Mouse (Mus musculus): Measurements from ENCODE around the gene Nutm1.
"Not testable (repeated sequence)": the region's sequence is repeated elsewhere in the genome, so short reads cannot be mapped to it uniquely, and the experiment has no call there.

The Nutm1 gene

GRCm38 (mm10) chr2:112259241-112259962 is at the start of gene Nutm1:
TSS of gene Nutm1 (minus strand) at chr2:112259291.
- no peak for DNase-seq (ENCODE audit: low read depth)

- DNase-seq (ENCODE audit: low read depth): peak; percentile 44
Measured at GRCm38 (mm10) chr2:112308671-112309070, 49.6 kb upstream of the Nutm1 start.

- DNase-seq (ENCODE audit: low read depth): no peak
Measured at GRCm38 (mm10) chr2:112298221-112298620, 39.1 kb upstream of the Nutm1 start.

GRCm38 (mm10) chr2:112296211-112296610 is 37.1 kb upstream of the Nutm1 start:
- no peak for DNase-seq (ENCODE audit: low read depth)

GRCm38 (mm10) chr2:112292823-112293222 is 33.7 kb upstream of the Nutm1 start:
- no peak for DNase-seq (ENCODE audit: low read depth)

GRCm38 (mm10) chr2:112289507-112289906 is 30.4 kb upstream of the Nutm1 start:
- no peak for DNase-seq (ENCODE audit: low read depth)

- no peak for DNase-seq (ENCODE audit: low read depth)
Measured at GRCm38 (mm10) chr2:112287059-112287458, 28.0 kb upstream of the Nutm1 start.

GRCm38 (mm10) chr2:112286062-112286461 is 27.0 kb upstream of the Nutm1 start:
- DNase-seq (ENCODE audit: low read depth): not testable (repeated sequence)

- DNase-seq (ENCODE audit: low read depth): no peak
Measured at GRCm38 (mm10) chr2:112285031-112285390, 25.9 kb upstream of the Nutm1 start.

GRCm38 (mm10) chr2:112284363-112285030 is 25.4 kb upstream of the Nutm1 start:
- no peak for DNase-seq (ENCODE audit: low read depth)

GRCm38 (mm10) chr2:112282846-112283245 is 23.8 kb upstream of the Nutm1 start:
- DNase-seq (ENCODE audit: low read depth): no peak

- DNase-seq (ENCODE audit: low read depth): no peak
Measured at GRCm38 (mm10) chr2:112276870-112277269, 17.8 kb upstream of the Nutm1 start.

GRCm38 (mm10) chr2:112273474-112273873 is 14.4 kb upstream of the Nutm1 start:
- no peak for DNase-seq (ENCODE audit: low read depth)

- no peak for DNase-seq (ENCODE audit: low read depth)
Measured at GRCm38 (mm10) chr2:112272909-112273308, 13.8 kb upstream of the Nutm1 start.

- DNase-seq (ENCODE audit: low read depth): no peak
Measured at GRCm38 (mm10) chr2:112270011-112270410, 10.9 kb upstream of the Nutm1 start.

- DNase-seq (ENCODE audit: low read depth): no peak
Measured at GRCm38 (mm10) chr2:112267547-112268269, 8.6 kb upstream of the Nutm1 start.

GRCm38 (mm10) chr2:112266780-112267179 is 7.7 kb upstream of the Nutm1 start:
- no peak for DNase-seq (ENCODE audit: low read depth)

GRCm38 (mm10) chr2:112266242-112266592 is 7.1 kb upstream of the Nutm1 start, which contains the start of gene Gm21985:
TSS of gene Gm21985 (plus strand) at chr2:112266314.
- no peak for DNase-seq (ENCODE audit: low read depth)

- DNase-seq (ENCODE audit: low read depth): peak; percentile 78
Measured at GRCm38 (mm10) chr2:112265448-112266241, 6.6 kb upstream of the Nutm1 start, which contains the start of gene Slc12a6. TSS of gene Slc12a6 (plus strand) at chr2:112265825.

- DNase-seq (ENCODE audit: low read depth): no peak
Measured at GRCm38 (mm10) chr2:112264364-112264763, 5.3 kb upstream of the Nutm1 start.

- no peak for DNase-seq (ENCODE audit: low read depth)
Measured at GRCm38 (mm10) chr2:112262779-112263295, 3.7 kb upstream of the Nutm1 start.
